Mouse (Mus musculus): ENCODE data around the gene Cnga2.

- peak; percentile 71 for TF ChIP-seq CTCF (IDR thresholded peaks at IDR 0.05; ENCODE audit: low read depth)
- no peak for TF ChIP-seq EP300 (optimal IDR thresholded peaks at IDR 0.05)
These were observed 31.2 kb downstream of the Cnga2 start for GRCm38 (mm10) chrX:72022750-72023398.

All from stomach, postnatal 0 days (tissue).